Mouse (Mus musculus) CD4-positive, CD25-positive, alpha-beta regulatory T cell, adult 2 months (primary cell): ENCODE measurements around the gene Ampd3.

Experiments
- DNase-seq: peaks from one replicate; pipeline ENCODE4 v3.0.0-alpha.2; 2012; ENCODE audit warnings: low read depth, low spot score

Gene Ampd3

GRCm38 (mm10) chr7:110834522-110834921, 66.5 kb downstream of the Ampd3 start:
- no peak for DNase-seq

GRCm38 (mm10) chr7:110840332-110840731, 72.3 kb downstream of the Ampd3 start:
- DNase-seq: no peak

GRCm38 (mm10) chr7:110843916-110844874, 76.2 kb downstream of the Ampd3 start, which contains the start of gene Rnf141:
Gene Rnf141, minus strand, starts transcription at chr7:110844457.
- peak; percentile 99 for DNase-seq

GRCm38 (mm10) chr7:110847321-110847720, 79.3 kb downstream of the Ampd3 start:
- no peak for DNase-seq

GRCm38 (mm10) chr7:110848371-110848770, 80.4 kb downstream of the Ampd3 start:
- DNase-seq: no peak

- DNase-seq: no peak
These were observed 83.7 kb downstream of the Ampd3 start for GRCm38 (mm10) chr7:110851541-110852203.

GRCm38 (mm10) chr7:110853611-110854010, 85.6 kb downstream of the Ampd3 start:
- no peak for DNase-seq

- no peak for DNase-seq
These were observed 86.5 kb downstream of the Ampd3 start for GRCm38 (mm10) chr7:110854519-110854918.

GRCm38 (mm10) chr7:110854927-110855546, 87.0 kb downstream of the Ampd3 start:
- no peak for DNase-seq

GRCm38 (mm10) chr7:110855604-110856003, 87.6 kb downstream of the Ampd3 start:
- no peak for DNase-seq

- no peak for DNase-seq
These were observed 92.1 kb downstream of the Ampd3 start for GRCm38 (mm10) chr7:110860129-110860528.
